Mouse (Mus musculus) ES-E14 (cell line): ENCODE data around the gene Rcsd1.

ENCODE experiments used
- CHD2 ChIP-seq: IDR thresholded peaks from 2 replicates; pipeline ENCODE4 v1.6.1; 2014; ENCODE audit warnings: mild to moderate bottlenecking, low read depth, low read length, inconsistent platforms
- HCFC1 ChIP-seq: IDR thresholded peaks from 2 replicates; pipeline ENCODE4 v1.6.1; 2012; ENCODE audit warnings: low read length, inconsistent platforms, borderline replicate concordance; ENCODE audit not compliant: insufficient read depth
- MAFK ChIP-seq: IDR thresholded peaks from 2 replicates; pipeline ENCODE4 v1.6.1; 2014; ENCODE audit warnings: mild to moderate bottlenecking, low read depth, low read length, inconsistent platforms; ENCODE audit not compliant: insufficient read depth
- ZC3H11A ChIP-seq: IDR thresholded peaks from 2 replicates; pipeline ENCODE4 v1.6.1; 2012; ENCODE audit warnings: low read depth, mild to moderate bottlenecking, inconsistent platforms, low read length, borderline replicate concordance

- TF ChIP-seq CHD2 (no peak), ZC3H11A (no peak), MAFK (no peak), HCFC1 (no peak)
Observed at GRCm38 (mm10) chr1:165687861-165688260, 21.7 kb downstream of the Rcsd1 start.
